Mouse (Mus musculus) T-cell, adult 2 months (primary cell): Measurements from ENCODE around the gene Slc25a28.

ENCODE experiments used
- DNase-seq: peaks from one replicate; pipeline ENCODE4 v3.0.0; 2022; ENCODE audit warnings: low spot score

The Slc25a28 gene

DNA sequence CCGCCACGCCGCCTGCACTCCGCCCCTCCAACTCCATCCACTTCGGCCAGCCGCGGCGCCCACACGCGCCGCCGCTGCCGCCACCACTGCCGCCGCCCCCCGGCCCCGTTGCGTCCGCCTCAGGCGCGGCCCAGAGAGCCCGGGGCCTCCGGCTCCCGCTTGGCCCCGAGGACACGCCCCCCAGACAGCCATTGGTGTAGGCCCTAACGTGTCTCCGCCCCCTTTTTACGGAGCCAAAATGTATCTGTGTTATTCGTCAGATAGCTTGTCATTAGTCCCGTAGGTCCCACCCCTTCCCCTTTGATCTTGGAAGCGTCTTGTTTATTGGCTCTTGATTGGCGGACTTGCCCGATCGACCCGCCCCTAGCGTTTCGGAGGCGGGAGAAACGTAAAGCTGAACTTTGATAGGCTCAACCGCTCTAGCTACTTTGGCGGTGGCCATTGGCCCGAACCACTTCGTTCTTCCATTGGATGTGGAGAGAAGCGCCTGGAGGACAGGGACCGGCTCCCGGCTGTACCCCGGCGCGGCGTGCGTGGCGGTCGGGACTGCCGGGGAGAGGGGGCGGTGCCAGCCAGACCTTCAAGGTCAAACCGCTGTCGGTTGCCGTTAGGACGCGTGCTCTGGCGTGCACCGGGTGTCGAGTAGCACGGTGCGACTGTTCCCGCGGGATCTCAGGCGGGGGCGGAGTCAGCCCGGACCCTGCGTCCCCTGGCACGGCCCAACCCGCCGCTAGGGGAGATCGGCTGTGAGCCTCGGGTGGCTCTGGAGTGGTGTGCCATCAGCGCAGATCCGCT, at the start of gene Slc25a28:
Slc25a28 (minus strand) TSS at position 152 of the 795 bp plus-strand sequence.
- DNase-seq, result peak; percentile 99

GRCm38 (mm10) chr19:43724194-43724593, 49.5 kb upstream of the Slc25a28 start:
- DNase-seq, result no peak

DNA sequence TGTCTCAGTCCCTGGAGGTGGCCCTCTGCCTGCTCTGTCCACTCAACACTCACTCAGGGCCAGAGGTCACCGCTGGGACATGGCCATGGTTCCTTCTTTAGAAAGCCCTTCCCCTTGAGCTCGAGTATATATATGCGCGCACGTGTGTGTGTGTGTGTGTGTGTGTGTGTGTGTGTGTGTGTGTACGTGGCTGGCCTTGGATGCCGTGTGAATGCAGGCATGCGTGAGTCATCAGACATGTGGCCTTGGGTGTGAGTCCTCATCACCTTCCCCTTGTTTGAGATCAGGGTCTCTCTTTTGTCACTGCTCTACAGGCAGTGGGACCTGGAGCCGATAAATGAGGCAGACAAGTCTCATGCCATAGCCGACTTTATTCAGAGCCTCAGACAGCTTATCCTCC, 48.8 kb upstream of the Slc25a28 start:
- no peak for DNase-seq

GRCm38 (mm10) chr19:43722891-43723290, 48.2 kb upstream of the Slc25a28 start:
- peak; percentile 5 for DNase-seq

GRCm38 (mm10) chr19:43720061-43720460, 45.4 kb upstream of the Slc25a28 start:
- DNase-seq, result no peak

DNA sequence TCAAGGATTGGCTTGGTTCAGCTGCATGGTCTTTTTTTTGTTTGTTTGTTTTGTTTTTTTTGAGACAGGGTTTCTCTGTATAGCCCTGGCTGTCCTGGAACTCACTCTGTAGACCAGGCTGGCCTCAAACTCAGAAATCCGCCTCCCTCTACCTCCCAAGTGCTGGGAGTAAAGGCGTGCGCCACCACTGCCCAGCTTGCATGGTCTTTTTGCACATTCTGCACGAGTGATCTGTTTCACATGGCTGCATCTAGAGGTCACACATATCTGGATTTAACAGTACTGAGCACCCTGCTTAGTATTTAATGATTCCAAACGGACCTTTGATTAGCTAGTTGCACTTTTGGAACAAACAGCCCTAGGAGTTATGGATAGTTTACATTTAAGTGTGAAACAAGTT, 37.3 kb upstream of the Slc25a28 start:
- no peak for DNase-seq

- DNase-seq, result peak; percentile 10
These were observed 36.7 kb upstream of the Slc25a28 start for GRCm38 (mm10) chr19:43711159-43711916.

DNA sequence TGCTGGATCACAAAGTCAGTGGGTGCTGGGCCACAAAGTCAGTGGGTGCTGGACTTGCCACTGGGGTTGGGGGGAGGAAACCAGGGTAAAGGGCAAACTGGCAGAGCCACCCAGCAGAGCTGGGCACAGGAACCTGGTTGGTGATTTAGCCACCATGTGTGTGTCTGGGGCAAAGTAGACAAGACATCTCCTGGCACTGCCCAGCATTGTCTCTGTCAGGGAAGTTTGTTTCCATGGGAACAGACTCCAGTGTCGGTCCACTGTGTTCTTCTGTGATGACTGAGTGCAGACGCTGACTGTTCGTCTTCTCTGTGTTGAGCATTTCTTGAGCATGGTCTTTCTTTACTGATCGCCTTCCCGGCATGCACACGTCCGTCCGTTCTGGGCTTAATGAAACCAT, 34.6 kb upstream of the Slc25a28 start:
- no peak for DNase-seq

DNA sequence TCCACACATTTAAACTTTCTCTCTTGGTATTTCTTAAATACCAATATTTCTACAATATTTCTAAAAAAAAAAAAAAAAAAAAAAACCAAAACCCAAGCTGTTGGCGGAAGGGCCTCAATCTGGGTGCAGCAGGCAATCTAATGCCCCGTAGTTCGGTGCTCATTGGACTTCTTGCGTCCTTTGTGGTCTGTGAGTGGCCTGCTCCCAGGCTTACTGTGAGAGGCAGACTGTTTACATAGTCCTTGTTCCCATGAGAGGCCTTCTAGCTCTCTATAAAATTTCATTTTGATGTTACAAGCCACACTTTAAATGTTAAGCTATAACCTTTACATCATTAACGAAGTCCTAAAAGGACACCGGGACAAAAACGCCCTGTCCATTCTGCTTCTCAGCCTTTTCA, 33.5 kb upstream of the Slc25a28 start:
- no peak for DNase-seq

- no peak for DNase-seq
These were observed 30.3 kb upstream of the Slc25a28 start for GRCm38 (mm10) chr19:43704787-43705497.

- no peak for DNase-seq
These were observed 29.5 kb upstream of the Slc25a28 start for GRCm38 (mm10) chr19:43704211-43704610.

DNA sequence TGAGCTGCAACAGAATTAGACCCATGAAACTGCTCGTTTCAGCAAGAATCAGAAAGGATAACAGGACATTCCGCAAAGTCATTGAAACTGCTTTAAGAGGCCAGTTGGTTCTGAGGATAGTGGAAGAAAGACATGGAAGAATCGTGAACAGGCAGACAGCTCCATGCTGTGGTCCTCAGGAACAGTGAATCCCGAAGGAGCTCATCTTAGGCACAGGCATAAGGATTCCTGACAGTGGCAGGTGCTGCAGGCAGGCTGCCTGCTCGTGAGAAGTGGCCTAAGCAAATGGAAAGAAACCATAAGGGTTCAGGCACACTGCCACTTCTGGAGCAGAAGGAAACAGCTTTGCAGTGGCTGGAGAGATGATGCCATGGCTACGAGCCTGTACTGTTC, 25.1 kb upstream of the Slc25a28 start:
- no peak for DNase-seq

DNA sequence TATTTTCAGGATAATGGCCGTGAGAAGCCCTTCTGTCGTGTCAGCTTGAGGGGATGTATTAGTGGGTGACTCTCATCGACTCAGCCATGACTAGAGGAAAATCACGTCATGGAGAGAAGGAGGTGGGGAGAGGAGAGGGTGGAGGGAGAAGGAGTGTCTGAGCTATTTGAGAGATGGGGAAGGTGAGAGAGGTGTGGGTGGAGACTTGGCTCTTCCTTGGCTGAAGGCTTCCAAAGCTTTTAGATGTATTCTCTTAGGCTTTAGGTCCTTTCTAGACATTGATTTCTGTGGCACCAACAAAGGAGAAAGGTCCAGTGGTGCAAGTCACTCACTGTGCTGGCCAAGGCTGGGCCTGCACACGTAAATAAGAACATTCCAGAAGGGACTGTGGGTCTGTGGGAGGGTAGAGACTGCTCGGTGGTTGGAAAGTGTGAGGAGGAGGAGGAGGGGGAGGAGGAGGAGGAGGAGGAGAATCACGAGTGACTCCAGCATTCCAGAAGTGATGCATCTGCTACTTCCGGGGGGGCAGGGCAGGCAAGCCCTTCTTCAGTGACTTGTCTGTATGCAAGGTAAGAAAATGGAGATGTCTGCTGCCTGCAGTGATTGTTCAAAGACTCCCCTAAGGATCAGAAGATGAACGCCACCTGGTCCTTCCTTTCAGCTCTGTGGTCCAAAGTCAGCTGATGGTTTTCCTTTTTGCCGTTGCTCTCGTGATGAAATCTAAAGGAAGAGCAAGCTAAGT, 24.5 kb upstream of the Slc25a28 start:
- DNase-seq, result no peak

DNA sequence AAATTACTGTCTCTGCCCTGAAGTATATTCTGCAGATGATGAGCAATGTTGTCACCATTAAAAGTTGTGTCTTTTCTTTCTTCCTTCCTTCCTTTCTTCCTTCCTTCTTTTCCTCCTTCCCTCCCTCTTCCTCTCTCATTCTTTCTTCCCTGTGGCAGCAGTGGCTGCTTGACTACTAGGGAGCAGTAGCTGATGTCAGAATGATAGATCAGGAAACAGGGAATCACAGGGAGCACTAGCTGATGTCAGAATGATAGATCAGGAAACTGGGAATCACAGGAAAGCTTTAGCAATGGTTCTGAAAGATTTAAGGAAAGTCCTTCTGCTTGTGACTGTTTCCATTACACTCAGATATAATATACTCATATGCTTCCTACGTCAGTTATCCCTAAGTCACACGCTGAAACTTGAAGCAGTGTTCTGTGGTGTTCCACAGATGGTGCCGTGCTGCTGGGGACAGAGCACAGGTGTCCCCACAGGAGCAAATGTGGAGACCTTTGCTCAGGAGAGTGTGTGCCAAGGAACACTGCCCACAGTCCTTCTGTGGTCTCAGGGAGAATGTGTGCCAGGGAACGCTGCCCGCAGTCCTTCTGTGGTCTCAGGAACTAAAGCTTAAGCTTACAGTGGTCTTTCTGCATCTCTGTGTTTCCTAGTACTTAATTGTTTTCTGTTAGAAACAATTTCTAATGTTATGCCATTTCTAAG, 23.1 kb upstream of the Slc25a28 start:
- no peak for DNase-seq

- no peak for DNase-seq
These were observed 20.9 kb upstream of the Slc25a28 start for GRCm38 (mm10) chr19:43695514-43695964.

GRCm38 (mm10) chr19:43692815-43693214, 18.1 kb upstream of the Slc25a28 start:
- DNase-seq, result no peak

GRCm38 (mm10) chr19:43689419-43690246, 15.0 kb upstream of the Slc25a28 start, which contains the start of gene Entpd7:
Gene Entpd7 (plus strand): TSS chr19:43689672.
- DNase-seq, result peak; percentile 92

GRCm38 (mm10) chr19:43681541-43681940, 6.9 kb upstream of the Slc25a28 start:
- DNase-seq, result no peak

DNA sequence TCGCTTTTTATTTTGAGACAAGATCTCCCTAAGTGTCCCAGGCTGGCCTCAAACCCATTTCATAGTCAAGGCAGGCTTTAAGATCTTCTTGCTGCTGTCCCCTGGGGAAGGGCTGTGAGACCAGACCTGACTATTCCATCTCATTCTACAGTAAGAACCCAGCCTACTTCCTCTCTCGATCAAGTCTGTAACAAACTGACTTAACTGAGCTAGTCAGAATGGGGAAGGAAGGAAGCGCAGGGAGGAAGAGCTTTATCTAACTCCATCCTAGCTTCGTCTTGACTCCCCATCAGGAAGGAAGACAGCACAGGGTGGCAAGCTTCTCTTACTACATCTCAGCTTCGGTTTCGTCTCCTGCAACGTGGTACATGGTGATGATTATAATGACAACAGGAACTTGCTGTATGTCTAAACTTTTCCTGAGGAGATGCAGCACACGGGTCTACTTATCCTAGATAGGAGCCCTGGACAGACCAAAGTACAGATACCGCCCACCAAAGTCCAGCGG, 4.8 kb upstream of the Slc25a28 start:
- no peak for DNase-seq

GRCm38 (mm10) chr19:43678467-43679003, 3.9 kb upstream of the Slc25a28 start:
- no peak for DNase-seq
